Mouse (Mus musculus) thymus, postnatal 10 days (tissue): ENCODE measurements around the gene Muc3a.

ENCODE experiments used
- DNase-seq, 2 experiments: peaks; one replicate each; pipeline ENCODE4 v3.0.0; 2021; ENCODE audit warnings: low spot score in 2 of 2

Gene Muc3a

GRCm38 (mm10) chr5:137212289-137212688 lies at the start of gene Muc3a:
Muc3a (minus strand) TSS chr5:137212389.
- no peak for DNase-seq

- DNase-seq = no peak
Measured at GRCm38 (mm10) chr5:137211114-137211829, 917 bp downstream of the Muc3a start.

- no peak for DNase-seq
Measured at GRCm38 (mm10) chr5:137210689-137211088, 1.5 kb downstream of the Muc3a start.

- DNase-seq = no peak
Measured at GRCm38 (mm10) chr5:137205301-137205700, 6.9 kb downstream of the Muc3a start.

GRCm38 (mm10) chr5:137194488-137195120 lies 17.6 kb downstream of the Muc3a start:
- no peak for DNase-seq

GRCm38 (mm10) chr5:137193279-137193952 lies 18.8 kb downstream of the Muc3a start:
- DNase-seq = no peak

GRCm38 (mm10) chr5:137189326-137189725 lies 22.9 kb downstream of the Muc3a start:
- DNase-seq = peak; percentile 44 to 54

GRCm38 (mm10) chr5:137185362-137185761 lies 26.8 kb downstream of the Muc3a start:
- DNase-seq = no peak

GRCm38 (mm10) chr5:137179646-137180374 lies 32.4 kb downstream of the Muc3a start:
- peak; percentile 21 to 30 for DNase-seq

GRCm38 (mm10) chr5:137173967-137174366 lies 38.2 kb downstream of the Muc3a start:
- DNase-seq = no peak

- no peak for DNase-seq
Measured at GRCm38 (mm10) chr5:137172591-137172990, 39.6 kb downstream of the Muc3a start.

GRCm38 (mm10) chr5:137171478-137171877 lies 40.7 kb downstream of the Muc3a start:
- DNase-seq = no peak

GRCm38 (mm10) chr5:137170836-137171380 lies 41.3 kb downstream of the Muc3a start:
- no peak for DNase-seq

GRCm38 (mm10) chr5:137167539-137167938 lies 44.6 kb downstream of the Muc3a start:
- no peak for DNase-seq

- DNase-seq = no peak
Measured at GRCm38 (mm10) chr5:137166012-137166411, 46.2 kb downstream of the Muc3a start.

GRCm38 (mm10) chr5:137161853-137162252 lies 50.3 kb downstream of the Muc3a start:
- no peak for DNase-seq

- peak; percentile 76 to 93 for DNase-seq
Measured at GRCm38 (mm10) chr5:137159461-137159860, 52.7 kb downstream of the Muc3a start.
